Mouse (Mus musculus): ENCODE measurements around the gene Vmac. TPM values are rescaled to one million over a fixed set of nuclear protein-coding genes. Genes with fewer than 3 reads are reported as not detected.
A peak's percentile ranks its signal among the peaks of the same experiment; 100 is the strongest.

Vmac gene
- 1 to 10 TPM in 8 of 26 experiments, under 1 TPM in 11, not detected in 7; 0.36 to 4.1 (median 0.67) TPM for total RNA-seq (2018; cell fraction: chromatin; rRNA removed)
- total RNA-seq (2018; cell fraction: cytosol; rRNA removed): 1 to 10 TPM; 1.6 to 8.6 (median 3.3) TPM
- 1 to 10 TPM in 17 of 26 experiments, under 1 TPM in 8, not detected in 1; 0.51 to 5.9 (median 1.5) TPM for total RNA-seq (2018; cell fraction: nucleus; rRNA removed)
- polyA plus RNA-seq (2018): 4.5 to 9.8 TPM (median 5.3 TPM) in 3 replicates

DNA sequence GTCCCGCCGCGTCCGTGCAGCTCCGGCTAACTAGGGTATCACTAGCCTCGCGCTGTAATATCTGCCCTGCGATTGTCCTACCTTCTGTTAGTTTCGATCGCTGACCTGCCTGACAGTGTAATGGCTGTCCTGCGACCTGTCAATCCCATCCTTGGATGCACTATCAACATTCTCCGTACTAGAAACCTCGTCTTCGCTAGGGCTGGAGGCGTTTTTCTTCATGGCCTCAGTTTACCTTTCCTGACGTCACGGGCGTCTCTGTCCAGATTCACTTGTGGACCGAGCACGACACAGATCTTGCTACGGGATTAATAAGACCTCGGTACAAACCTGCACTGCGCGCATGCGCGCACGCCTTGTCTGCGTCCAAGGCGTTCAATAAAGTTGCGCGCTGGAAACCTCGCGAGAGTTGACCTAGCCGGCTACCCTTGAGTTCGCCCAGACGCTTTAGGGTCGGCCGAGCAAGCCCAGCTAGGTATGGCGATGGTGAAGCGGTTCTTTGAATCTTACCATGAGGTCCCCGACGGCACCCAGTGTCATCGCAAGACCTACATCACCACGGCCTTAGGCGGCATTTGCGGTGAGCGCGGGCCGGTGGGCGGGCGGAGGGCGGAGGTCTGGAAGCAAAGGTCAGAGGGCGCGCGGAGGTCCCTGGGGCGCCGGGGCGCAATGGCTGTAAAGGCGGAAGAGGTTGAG is at the start of gene Vmac, which contains the start of gene Ndufa11:
Vmac (minus strand) TSS at position 660 of the 696 bp plus-strand sequence.
Ndufa11 (plus strand) TSS at position 405 of the 696 bp plus-strand sequence.
- H3K27ac ChIP-seq: peak within 1 kb of the TSS; percentile 48
- H3K4me3 ChIP-seq (ENCODE audit: inconsistent target): peak within 1 kb of the TSS; percentile 86
- H3K36me3 ChIP-seq (ENCODE audit: inconsistent target): peaks cover 9% of the 10 kb centered on the region; the same call in 1 of the 2 replicates
- H3K79me2 ChIP-seq (ENCODE audit: inconsistent target): peaks cover 33% of the 10 kb centered on the region
- WGBS (ENCODE audit: missing documents): under 1% methylated on average over 59 of the region's 59 CpGs

DNA sequence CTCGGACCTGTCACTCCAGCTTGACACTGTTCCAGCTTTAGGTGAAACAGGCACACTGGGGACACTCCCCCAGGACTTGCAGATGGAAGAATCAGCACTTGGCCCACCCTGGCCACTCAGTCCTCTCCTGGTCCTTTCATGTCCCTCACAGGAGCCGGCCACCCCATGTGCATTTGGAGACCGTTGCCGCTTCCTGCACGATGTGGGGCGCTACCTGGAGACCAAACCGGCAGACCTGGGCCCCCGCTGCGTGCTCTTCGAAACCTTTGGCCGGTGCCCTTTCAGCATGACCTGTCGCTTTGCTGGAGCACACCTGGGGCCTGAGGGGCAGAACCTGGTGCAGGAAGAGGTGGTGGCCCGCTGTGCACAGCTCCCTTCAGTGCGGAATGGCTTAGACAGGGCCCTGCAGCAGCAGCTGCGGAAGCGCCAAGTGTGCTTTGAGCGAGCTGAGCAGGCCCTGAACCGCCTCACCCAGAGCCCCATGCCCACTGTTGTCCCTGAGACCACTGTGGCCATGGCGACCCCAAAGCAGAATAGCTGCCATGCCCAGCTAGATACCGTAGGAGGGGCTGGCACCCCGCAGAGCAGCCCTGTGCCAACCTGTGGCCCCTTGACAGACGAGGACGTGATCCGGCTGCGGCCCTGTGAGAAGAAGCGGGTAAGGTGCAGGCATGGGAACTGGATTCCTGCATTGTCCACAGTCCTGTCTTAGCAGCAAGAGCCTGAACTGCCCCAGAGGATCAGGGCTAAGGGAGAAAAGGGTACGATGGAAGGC is 49.0 kb upstream of the Vmac start:
- H3K27ac ChIP-seq: no peak overlapping the region
- peaks cover 14% of the 10 kb centered on the region; the same call in 1 of the 2 replicates for H3K36me3 ChIP-seq (ENCODE audit: inconsistent target)
- WGBS (ENCODE audit: missing documents): 95% methylated on average over 27 of the region's 27 CpGs
- peaks cover 5% of the 10 kb centered on the region; the same call in 1 of the 2 replicates for H3K79me2 ChIP-seq (ENCODE audit: inconsistent target)
- H3K4me3 ChIP-seq (ENCODE audit: inconsistent target): no peak overlapping the region

DNA sequence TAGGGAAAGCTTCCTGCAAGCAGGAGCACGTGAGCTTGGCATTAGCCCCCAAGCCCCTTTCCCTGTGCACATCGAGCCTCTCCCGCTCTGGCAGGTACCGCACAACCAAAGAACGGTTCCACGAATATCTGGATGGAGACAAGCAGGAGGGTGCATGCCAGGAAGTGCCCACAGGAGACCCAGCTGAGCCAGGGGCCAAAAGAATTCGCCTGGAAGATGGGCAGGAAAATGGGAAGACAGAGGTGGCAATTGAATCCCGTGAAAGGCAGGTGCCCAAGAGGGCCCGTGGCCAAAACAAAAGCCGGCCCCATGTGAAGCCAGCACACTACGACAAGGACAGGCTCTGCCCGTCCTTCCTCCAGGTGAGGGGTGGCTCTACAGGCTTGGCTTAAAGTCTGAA is 47.6 kb upstream of the Vmac start:
- Histone ChIP-seq H3K79me2 (ENCODE audit: inconsistent target) (peaks cover 5% of the 10 kb centered on the region; the same call in 1 of the 2 replicates), H3K36me3 (ENCODE audit: inconsistent target) (peaks cover 14% of the 10 kb centered on the region; the same call in 1 of the 2 replicates), H3K27ac (peak overlapping the region; percentile 77), H3K4me3 (ENCODE audit: inconsistent target) (peak overlapping the region; percentile 45)
- 58% methylated on average over 12 of the region's 12 CpGs for WGBS (ENCODE audit: missing documents)

DNA sequence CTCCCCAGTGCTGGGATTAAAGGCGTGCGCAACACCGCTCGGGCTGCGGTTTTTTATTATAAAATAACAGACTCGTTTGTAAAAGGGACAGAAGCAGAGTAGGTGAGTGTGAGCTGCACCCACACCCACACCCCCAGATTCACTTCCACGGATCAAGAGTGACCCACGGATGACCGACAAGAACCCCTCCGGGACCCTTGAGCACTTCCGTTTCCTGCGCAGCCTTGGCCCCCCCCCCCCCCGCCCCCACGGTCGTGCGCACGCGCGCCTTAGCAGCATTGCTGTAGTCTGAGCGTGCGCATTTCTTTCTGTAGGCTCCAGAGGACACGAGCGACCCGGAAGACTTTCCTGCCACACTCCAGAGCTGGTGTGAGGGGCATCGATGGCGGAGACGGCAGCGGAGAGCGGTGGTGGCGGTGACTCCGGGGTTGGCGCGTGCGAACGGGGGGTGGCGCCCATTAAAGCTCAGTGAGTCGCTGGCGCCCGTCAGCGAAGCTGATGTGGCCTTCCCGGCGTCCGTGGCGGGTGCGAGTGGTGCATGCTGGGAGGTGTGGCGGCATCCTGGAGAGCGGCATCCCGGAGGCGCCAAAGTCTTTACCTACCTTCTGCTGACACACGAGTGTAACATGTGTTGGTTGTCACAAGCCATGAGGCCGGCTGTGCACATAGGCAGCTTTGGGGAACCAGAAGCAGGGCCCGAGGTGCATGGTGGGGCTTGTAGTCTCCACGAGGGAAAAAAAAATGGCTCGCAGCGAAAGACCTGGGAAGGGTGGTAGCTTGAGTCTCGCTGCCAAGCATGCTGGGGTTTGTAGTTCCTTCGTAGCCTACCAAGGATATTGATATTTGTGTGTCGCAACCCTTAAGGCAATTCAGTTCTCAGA is 46.9 kb upstream of the Vmac start, which contains the start of gene Dus3l:
Dus3l (plus strand) TSS at position 284 of the 881 bp plus-strand sequence.
- H3K4me3 ChIP-seq (ENCODE audit: inconsistent target): peak within 1 kb of the TSS; percentile 45
- 1% methylated on average over 58 of the region's 58 CpGs for WGBS (ENCODE audit: missing documents)

DNA sequence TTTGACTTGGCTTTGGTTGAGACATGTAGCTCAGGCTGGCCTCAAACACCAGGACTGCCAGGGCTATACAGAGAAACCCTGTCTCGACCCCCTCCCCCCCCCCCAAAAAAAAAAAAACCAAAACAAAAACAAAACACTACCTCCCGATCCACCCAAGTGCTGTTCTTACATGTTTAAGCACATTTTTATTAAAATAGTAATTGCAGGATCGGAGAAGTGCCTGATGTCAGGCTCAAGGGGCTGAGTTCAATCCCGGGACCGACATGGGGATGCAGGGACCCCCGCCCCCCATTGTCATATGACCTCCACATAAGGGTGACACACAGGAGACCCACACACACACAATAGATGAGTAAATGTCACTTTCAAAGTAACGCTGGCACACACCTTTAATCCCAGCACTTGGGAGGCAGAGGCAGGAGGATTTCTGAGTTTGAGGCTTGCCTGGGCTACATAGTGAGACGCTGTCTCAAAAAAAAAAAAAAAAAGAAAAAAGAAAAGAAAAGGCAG is 46.0 kb upstream of the Vmac start:
- H3K36me3 ChIP-seq (ENCODE audit: inconsistent target): peaks cover 5% of the 10 kb centered on the region; the same call in 1 of the 2 replicates
- H3K79me2 ChIP-seq (ENCODE audit: inconsistent target): peaks cover 5% of the 10 kb centered on the region; the same call in 1 of the 2 replicates
- peak overlapping the region; percentile 77; the same call in 1 of the 2 replicates for H3K27ac ChIP-seq
- 77% methylated on average over 8 of the region's 8 CpGs for WGBS (ENCODE audit: missing documents)
- peak overlapping the region; percentile 45 for H3K4me3 ChIP-seq (ENCODE audit: inconsistent target)

More for the DNA sequence above, 46.9 kb upstream of the Vmac start, which contains the start of gene Dus3l:
- peak within 1 kb of the TSS; percentile 77 for H3K27ac ChIP-seq
- H3K79me2 ChIP-seq (ENCODE audit: inconsistent target): peaks cover 5% of the 10 kb centered on the region; the same call in 1 of the 2 replicates
- peaks cover 14% of the 10 kb centered on the region; the same call in 1 of the 2 replicates for H3K36me3 ChIP-seq (ENCODE audit: inconsistent target)

- WGBS (ENCODE audit: missing documents): 52% methylated on average over 27 of the region's 27 CpGs
- no peak overlapping the region for H3K4me3 ChIP-seq (ENCODE audit: inconsistent target)
- H3K79me2 ChIP-seq (ENCODE audit: inconsistent target): peaks cover 5% of the 10 kb centered on the region; the same call in 1 of the 2 replicates
- no peak overlapping the region for H3K27ac ChIP-seq
- no peaks in the 10 kb centered on the region; the same call in 1 of the 2 replicates for H3K36me3 ChIP-seq (ENCODE audit: inconsistent target)
Observed at GRCm38 (mm10) chr17:56762769-56763731, 45.2 kb upstream of the Vmac start.

GRCm38 (mm10) chr17:56761991-56762410 is 44.2 kb upstream of the Vmac start:
- H3K27ac ChIP-seq: no peak overlapping the region
- under 1% methylated on average over 28 of the region's 28 CpGs for WGBS (ENCODE audit: missing documents)
- no peaks in the 10 kb centered on the region for H3K36me3 ChIP-seq (ENCODE audit: inconsistent target)
- H3K79me2 ChIP-seq (ENCODE audit: inconsistent target): peaks cover 5% of the 10 kb centered on the region; the same call in 1 of the 2 replicates
- H3K4me3 ChIP-seq (ENCODE audit: inconsistent target): peak overlapping the region; percentile 33; the same call in 1 of the 2 replicates

- WGBS (ENCODE audit: missing documents): 61% methylated on average over 3 of the region's 3 CpGs
- Histone ChIP-seq H3K27ac (no peak overlapping the region), H3K36me3 (ENCODE audit: inconsistent target) (no peaks in the 10 kb centered on the region), H3K79me2 (ENCODE audit: inconsistent target) (peaks cover 5% of the 10 kb centered on the region; the same call in 1 of the 2 replicates), H3K4me3 (ENCODE audit: inconsistent target) (no peak overlapping the region)
Observed at GRCm38 (mm10) chr17:56761077-56761476, 43.3 kb upstream of the Vmac start.

GRCm38 (mm10) chr17:56759261-56759660 is 41.4 kb upstream of the Vmac start:
- WGBS (ENCODE audit: missing documents): 80% methylated on average over 6 of the region's 7 CpGs
- Histone ChIP-seq H3K36me3 (ENCODE audit: inconsistent target) (no peaks in the 10 kb centered on the region), H3K4me3 (ENCODE audit: inconsistent target) (no peak overlapping the region), H3K27ac (no peak overlapping the region), H3K79me2 (ENCODE audit: inconsistent target) (no peaks in the 10 kb centered on the region)

DNA sequence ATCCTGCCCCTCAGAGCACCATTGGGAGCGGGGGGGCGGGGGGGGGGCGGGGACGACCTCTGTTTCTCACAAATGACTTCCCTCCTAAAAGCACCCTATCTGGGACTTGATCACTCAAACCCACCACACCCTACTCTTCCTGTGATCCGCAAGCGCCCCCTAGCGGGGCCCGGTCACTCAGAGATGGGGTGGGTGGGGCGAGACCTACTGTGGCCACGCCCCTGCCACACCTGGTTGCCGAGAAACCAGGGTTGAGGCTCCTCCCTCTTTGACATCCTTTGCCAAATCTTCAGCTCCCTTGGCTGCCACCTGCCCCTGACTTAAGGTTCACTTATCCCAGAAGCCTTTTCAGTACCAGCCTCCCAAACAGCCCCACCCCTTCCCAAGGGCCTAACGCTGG is 40.3 kb upstream of the Vmac start:
- no peaks in the 10 kb centered on the region for H3K36me3 ChIP-seq (ENCODE audit: inconsistent target)
- 11% methylated on average over 12 of the region's 12 CpGs for WGBS (ENCODE audit: missing documents)
- no peak overlapping the region for H3K27ac ChIP-seq
- H3K4me3 ChIP-seq (ENCODE audit: inconsistent target): no peak overlapping the region
- H3K79me2 ChIP-seq (ENCODE audit: inconsistent target): no peaks in the 10 kb centered on the region

- H3K27ac ChIP-seq: no peak within 1 kb of the TSS
- H3K79me2 ChIP-seq (ENCODE audit: inconsistent target): no peaks in the 10 kb centered on the region
- no peaks in the 10 kb centered on the region for H3K36me3 ChIP-seq (ENCODE audit: inconsistent target)
- no peak within 1 kb of the TSS for H3K4me3 ChIP-seq (ENCODE audit: inconsistent target)
- WGBS (ENCODE audit: missing documents): 2% methylated on average over 42 of the region's 48 CpGs
Observed at GRCm38 (mm10) chr17:56757416-56758123, 39.7 kb upstream of the Vmac start, which contains the start of gene Nrtn. TSS of gene Nrtn (minus strand) at chr17:56757530.

All from macrophage (primary cell).